Mouse (Mus musculus) left cerebral cortex, adult 2 months (tissue): ENCODE data around the gene Atp8b5. TPM values are rescaled to one million over a fixed set of nuclear protein-coding genes. Genes with fewer than 3 reads are reported as not detected.
A peak's percentile ranks its signal among the peaks of the same experiment; 100 is the strongest.

Experiments
- DNase-seq, 2 experiments: peaks; one replicate each; pipeline ENCODE4 v3.0.0; 2021 to 2022; ENCODE audit warnings: low spot score in 2 of 2, mixed read lengths in 1 of 2; ENCODE audit errors: extremely low spot score in 1 of 2
- H3K27ac ChIP-seq: fragments of 200-600 bp; 2 replicates; pipeline ENCODE4 v1.8.1; 2022
- H3K4me3 ChIP-seq: fragments of 200-600 bp; 2 replicates; pipeline ENCODE4 v1.8.1; 2022
- CTCF ChIP-seq: fragments of 200-600 bp; IDR thresholded peaks from 2 replicates; pipeline ENCODE4 v1.8.1; 2022; ENCODE audit warnings: antibody characterized with exemption, mild to moderate bottlenecking, moderate library complexity
- intact Hi-C: fragments of 180-260 bp; cut with DNase I; formaldehyde crosslinking; loops from one replicate; pipeline ENCODE4 v1.15.1; 2025
- total RNA-seq, 2 experiments: library from RNA; stranded (reverse); gene quantifications; 2 replicates each; pipeline ENCODE4 v1.2.3; 2021

Gene Atp8b5
- total RNA-seq, 2 experiments from 2014 or later = 0.09 to 0.54 TPM

DNA sequence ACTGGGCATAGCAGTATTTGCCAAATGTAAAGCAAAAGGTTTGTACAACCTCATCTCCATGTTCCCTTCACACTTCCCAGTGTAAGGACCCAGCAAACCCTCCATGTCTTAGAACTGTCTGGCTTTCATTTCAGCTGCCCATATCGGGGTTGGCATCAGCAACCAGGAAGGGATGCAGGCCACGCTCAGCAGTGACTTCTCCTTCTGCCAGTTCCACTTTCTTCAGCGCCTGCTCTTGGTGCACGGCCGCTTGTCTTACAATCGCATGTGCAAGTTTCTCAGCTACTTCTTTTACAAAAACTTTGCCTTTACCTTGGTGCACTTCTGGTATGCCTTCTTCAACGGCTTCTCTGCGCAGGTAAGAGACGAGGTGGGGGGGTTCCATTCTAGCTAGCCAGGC is 100.8 kb downstream of the Atp8b5 start:
- Histone ChIP-seq H3K27ac (no peak overlapping the region), H3K4me3 (no peak overlapping the region)
- TF ChIP-seq CTCF = no peak
- no peak for DNase-seq
- intact Hi-C loops = loop anchor here (5.0 kb wide), 1 partner anchor 50 kb away; no protein-coding TSS in a partner anchor

DNA sequence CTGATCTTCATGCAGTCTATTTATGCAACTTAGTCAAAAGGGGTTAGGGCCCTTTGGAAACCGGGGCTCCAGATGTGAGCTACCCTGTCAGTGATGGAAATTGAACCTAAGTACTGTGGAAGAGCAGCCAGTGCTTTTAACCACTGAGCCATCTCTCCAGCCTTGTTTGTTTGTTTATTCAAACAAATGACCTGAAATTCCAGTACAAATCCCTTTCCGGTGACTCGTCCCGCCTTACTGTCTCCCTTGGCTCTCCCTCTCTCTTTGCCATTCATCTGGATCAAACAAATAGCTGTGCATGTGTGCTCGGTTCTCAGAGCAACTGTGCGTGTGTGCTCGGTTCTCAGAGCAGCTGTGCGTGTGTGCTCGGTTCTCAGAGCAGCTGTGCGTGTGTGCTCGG is 104.4 kb downstream of the Atp8b5 start:
- TF ChIP-seq CTCF = no peak
- no peak overlapping the region for H3K27ac ChIP-seq
- H3K4me3 ChIP-seq = no peak overlapping the region
- intact Hi-C loops = no loop called here
- DNase-seq = no peak

DNA sequence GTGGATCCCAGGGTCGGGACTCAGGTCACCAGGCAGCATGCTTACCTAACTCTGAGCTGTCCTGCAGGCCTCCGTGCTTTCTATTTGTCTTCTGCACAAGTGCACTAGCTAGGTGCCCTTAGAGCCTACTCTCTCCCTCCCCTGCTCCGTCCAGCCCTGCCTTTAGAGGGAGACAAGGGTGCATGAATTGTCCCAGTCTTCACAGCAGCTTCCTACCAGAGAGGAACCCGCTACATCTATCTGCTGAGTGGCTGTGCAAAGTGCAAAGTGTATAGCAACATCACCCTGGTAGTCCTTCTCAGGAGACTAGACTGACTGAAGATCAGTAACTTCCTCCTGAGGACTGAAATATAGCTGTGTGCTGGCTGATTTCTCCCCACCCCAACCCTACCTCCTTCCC is 105.2 kb downstream of the Atp8b5 start:
- intact Hi-C loops = no loop called here
- H3K27ac ChIP-seq = no peak overlapping the region
- H3K4me3 ChIP-seq = no peak overlapping the region
- TF ChIP-seq CTCF = no peak; the same call in 1 of the 2 replicates
- DNase-seq = no peak

DNA sequence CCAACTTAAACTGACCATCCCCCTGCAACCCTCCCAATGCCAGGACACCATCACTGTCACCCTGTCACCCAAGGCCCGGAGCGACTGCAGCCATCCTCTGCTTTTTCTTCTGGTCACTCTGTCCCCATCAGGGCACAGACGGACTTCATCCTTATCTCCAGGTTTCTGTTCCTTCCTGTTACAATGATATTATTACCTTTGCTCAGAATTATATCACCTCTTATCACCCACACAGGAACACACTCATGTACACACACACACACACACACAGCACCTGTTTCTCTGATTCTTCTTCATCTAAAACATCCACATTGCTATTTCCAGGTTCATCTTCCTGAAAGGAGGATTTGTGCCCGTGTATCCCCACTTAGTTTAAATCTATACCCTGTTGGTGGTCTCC is 107.3 kb downstream of the Atp8b5 start:
- no peak for TF ChIP-seq CTCF
- intact Hi-C loops = no loop called here

DNA sequence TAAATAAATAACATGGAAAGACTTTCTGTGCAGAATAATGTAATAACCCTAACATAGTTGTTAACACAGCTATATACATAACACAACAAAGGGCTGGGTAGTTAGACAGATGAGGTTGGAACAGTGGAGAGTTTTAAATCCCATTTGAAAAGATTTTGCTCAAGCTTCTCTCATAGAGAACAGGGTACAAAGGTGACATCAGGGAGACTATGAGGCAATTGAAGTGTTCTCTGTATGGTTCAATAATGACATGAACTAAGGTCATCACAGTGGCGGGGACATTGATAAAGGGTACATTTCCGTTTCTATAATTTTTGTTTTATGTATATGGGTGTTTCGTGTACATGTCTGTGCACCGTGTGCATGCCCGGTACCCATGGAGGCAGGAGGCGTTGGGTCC is 112.6 kb downstream of the Atp8b5 start:
- DNase-seq = no peak
- no peak for TF ChIP-seq CTCF
- intact Hi-C loops = no loop called here
- Histone ChIP-seq H3K27ac (no peak overlapping the region), H3K4me3 (no peak overlapping the region)

More for the DNA sequence above, 107.3 kb downstream of the Atp8b5 start:
- no peak for DNase-seq
- Histone ChIP-seq H3K4me3 (no peak overlapping the region), H3K27ac (no peak overlapping the region)

DNA sequence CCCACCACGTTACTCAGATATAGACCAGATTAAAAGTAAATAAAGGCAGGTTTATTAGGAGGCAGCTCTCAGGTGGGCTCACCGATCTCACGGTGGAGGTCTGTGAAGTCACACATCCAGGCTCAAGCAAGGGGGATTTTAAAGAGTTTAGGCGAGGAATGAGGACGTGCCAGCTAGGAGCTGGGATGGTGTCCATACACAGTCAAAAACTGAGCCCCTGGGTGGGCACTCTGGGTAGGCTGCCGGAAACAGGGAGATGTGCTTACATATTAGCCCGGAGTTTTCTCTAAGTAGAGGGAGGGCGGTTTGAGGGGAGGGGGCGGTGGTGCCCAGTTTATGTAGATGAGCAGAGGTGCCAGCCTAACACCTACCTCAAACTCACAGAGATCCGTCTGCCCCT is 114.0 kb downstream of the Atp8b5 start:
- peak overlapping the region; percentile 81 for H3K4me3 ChIP-seq
- H3K27ac ChIP-seq = peak overlapping the region; percentile 100
- intact Hi-C loops = no loop called here
- no peak for TF ChIP-seq CTCF
- no peak for DNase-seq

DNA sequence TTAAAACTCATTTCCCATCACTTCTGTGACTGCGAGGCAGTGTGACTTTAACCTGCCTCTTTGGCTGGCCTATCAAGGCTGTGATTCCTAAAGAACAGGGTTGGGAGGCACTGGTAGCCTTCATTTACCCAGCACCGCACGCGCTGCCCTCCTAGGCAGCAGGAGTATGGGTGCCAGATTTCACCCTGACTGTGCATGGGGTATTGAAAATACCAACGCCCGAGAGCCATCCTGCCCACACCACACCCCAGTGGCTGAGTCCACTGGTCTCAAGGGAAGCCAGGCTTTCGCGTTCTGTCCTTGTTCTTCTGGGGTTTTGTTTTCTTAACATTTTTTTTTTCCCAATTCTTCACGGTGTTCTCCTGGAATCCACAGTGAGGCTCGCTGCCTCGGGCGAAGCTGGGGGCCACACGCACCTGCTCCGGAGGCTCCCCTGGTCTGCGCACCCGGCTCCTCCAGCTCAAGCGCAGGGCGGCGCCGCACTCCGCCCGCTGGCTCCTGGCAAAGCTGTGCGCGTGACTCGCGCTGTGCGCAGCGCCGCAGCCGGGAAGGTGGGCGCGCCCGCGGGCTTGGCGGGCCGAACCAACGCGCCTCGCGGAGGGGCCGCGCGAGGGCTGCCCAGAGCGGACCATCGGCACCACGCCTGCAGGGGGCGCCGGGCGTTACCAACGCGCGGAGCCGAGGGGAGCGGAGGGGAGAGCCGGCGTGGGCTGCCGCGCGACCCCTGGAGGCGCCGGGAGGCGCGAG is 114.6 kb downstream of the Atp8b5 start, which contains the start of gene Rusc2:
Gene Rusc2, plus strand, starts transcription at position 572 of the 747 bp plus-strand sequence.
- H3K4me3 ChIP-seq = peak within 1 kb of the TSS; percentile 81
- TF ChIP-seq CTCF = peak; percentile 80
- intact Hi-C loops = loop anchor here (1.0 to 2.0 kb wide), 4 partner anchors 17 to 115 kb away; partner anchors contain the start of gene Atp8b5
- peak; percentile 96 to 97 for DNase-seq
- H3K27ac ChIP-seq = peak within 1 kb of the TSS; percentile 100

DNA sequence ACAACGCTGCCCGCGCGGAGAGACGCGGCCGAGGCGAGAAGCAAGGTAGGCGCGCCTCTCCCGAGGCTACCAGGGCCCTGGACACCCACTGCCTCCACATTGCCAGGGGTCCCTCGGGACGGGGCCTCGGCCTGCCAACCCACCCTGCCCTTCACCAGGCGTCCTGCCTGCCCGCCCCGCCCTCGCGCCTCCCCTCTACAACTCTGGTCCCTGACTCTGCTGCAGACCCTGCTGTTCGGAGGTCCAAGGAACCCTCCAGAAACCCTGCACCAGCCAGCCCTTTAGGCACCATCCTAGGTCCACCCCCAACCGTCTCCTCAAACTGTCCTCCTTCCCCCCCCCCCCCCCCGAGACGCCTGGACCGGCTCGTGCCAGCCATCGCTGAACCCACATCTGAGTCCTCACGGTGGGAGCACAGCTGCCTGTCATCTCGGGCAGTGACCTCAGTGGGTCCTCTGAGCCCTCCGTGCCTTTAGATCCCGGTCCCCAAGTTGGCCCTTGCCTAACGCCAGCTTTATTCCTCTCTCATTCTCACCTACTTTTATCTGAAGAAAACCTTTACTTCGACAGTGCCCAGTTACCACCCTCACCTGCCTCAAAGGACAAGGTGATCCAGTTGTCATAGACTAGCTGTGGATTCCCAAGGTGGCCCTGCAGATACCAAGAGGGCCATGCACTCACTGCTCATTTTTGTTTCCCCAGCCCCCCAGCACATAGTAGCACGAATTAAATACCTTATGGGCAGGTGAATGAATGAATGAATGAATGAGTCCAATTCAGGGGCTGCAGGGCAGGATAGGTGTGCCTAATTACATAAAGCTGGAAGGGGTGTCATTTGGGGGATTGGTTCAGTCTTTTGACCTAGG is 115.4 kb downstream of the Atp8b5 start:
- DNase-seq = no peak
- peak overlapping the region; percentile 100 for H3K27ac ChIP-seq
- peak overlapping the region; percentile 81 for H3K4me3 ChIP-seq
- intact Hi-C loops = loop anchor here (1.0 to 2.0 kb wide), 4 partner anchors 16 to 116 kb away; partner anchors contain the start of gene Atp8b5
- no peak for TF ChIP-seq CTCF

DNA sequence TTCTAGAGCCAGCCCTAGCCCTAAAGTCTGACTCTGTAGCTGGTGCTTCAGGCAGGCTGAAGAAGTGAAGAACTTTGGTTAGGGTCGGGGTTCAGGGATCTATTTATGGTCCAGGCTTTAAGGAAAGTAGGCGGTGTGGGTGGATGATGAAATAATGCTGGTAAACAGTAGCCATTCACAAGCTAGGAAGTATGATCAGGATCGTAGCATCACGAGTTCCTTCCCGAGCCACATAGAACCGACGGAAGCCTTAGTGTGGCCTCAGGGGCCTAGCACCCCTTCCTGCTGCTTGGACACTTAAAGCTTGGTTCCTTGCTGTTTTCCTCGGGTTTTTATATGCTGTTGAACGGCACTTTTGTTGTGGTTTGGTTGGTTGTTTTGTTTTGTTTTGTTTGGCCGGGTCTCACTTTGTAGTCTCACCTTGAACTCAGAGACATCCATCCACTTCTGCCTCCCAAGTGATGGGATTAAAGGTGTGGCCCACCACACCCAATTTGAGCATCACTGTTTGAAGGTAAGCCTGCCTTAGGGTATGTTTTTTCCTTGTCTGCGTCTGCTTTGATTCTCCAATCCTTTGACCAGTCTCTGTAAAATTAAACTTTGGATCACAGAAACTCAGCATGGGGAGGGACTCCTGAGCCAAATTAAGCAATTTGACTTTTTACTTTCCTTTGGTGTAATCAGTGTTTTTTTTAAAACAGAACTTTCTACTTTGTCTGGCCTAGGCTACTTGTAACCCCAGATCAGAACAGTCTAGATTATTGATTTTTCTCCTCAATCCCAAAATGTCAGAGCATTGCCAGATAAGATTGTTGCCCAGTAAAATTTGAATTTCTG is 116.5 kb downstream of the Atp8b5 start:
- DNase-seq = no peak
- intact Hi-C loops = loop anchor here (2.0 kb wide), 2 partner anchors 15 to 117 kb away; partner anchors contain the start of gene Atp8b5

DNA sequence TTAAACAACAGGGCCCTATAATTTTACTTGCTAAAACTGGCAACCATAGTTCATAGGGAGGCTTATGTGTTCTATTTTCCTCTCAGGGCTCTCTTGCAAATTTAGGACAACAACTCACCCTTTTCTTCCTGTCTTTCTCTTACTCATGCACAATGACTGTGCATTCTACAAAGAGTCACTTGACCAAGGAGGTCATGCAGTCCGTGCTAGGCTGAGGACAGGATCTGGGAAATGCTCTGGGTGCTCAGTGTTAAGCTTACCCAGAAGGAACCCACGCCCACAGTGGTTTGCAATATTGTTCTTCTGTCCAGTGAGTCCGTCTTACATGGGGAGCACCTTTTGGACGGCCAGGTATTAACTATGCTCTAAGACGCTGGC is 117.1 kb downstream of the Atp8b5 start:
- Histone ChIP-seq H3K4me3 (peak overlapping the region; percentile 81), H3K27ac (peak overlapping the region; percentile 100)
- DNase-seq = no peak
- TF ChIP-seq CTCF = no peak
- intact Hi-C loops = no loop called here

More for the DNA sequence above, 116.5 kb downstream of the Atp8b5 start:
- no peak for TF ChIP-seq CTCF
- peak overlapping the region; percentile 81 for H3K4me3 ChIP-seq
- peak overlapping the region; percentile 100 for H3K27ac ChIP-seq

DNA sequence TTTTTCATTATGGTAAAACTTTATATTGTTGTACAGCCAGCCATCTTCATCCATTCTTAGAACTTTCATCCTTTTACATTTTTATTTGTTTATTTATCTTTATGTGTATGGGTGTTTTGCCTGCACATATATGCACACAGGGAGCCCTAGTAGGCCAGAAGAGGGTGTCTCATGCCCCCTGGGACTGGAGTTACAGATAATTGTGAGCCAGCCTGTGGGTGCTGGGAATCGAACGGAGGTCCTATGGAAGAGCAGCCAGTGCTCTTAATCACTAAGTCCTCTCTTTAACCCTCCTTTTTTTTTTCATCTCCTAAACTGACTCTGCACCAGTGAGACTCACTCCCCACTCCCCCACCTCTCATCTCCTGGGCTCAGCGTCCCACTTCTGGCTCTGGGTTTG is 117.6 kb downstream of the Atp8b5 start:
- intact Hi-C loops = no loop called here
- H3K27ac ChIP-seq = peak overlapping the region; percentile 29; the same call in 1 of the 2 replicates

More for the DNA sequence above, 117.6 kb downstream of the Atp8b5 start:
- DNase-seq = no peak
- TF ChIP-seq CTCF = no peak
- H3K4me3 ChIP-seq = no peak overlapping the region
